Mouse (Mus musculus) layer of hippocampus, adult 8-10 months (tissue): ENCODE measurements around the gene Dnase1l1. TPM values are rescaled to one million over a fixed set of nuclear protein-coding genes. Genes with fewer than 3 reads are reported as not detected.

Experiments used
- DNase-seq, 2 experiments: peaks; one replicate each; pipeline ENCODE4 v3.0.0; 2022; ENCODE audit warnings: low spot score in 2 of 2
- total RNA-seq, 4 experiments: library from RNA; stranded (reverse); gene quantifications; 2 replicates each; pipeline ENCODE4 v1.2.4; 2022

Gene Dnase1l1
- 1 to 10 TPM; 2.9 to 7.3 (median 5.2) TPM for total RNA-seq

DNA sequence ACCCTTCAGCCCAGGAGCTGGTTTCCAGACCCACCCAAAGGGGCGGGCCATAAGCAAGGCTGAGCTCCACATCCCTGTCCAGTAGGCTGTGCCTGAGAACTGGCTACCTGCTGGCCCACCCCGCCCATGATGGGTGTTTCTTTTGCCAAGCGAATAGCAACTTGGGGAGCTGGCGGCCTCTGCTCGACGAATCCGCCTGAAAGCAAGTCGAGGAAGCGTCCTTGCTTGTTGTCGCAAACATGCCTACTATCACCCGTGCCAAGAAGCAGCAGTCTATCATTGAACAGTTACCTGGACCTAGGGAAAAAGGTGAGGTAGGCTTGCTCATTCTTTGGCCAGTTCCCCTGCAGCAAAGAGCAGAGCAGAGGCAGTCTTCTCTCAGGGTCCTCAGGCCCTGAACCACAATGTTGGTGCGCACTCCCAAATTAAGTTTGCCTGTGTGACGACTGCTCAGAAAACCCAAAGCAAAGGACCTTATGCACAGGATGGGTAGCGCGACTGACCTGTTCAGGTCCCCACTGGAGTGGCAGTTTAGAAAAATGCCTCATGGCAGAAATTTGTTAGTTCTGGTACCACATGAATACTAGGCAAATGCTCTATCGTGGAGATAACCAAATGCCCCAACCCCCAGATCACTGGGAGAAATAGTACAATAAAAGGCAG, at the start of gene Dnase1l1, which contains the start of gene Taz:
Gene Dnase1l1 (minus strand): TSS at position 606 of the 663 bp plus-strand sequence.
Gene Taz (plus strand): TSS at position 181 of the 663 bp plus-strand sequence.
- peak; percentile 38 to 42 for DNase-seq

- DNase-seq: no peak
Observed at GRCm38 (mm10) chrX:74330166-74330930, 48.2 kb upstream of the Dnase1l1 start.

- DNase-seq: no peak
Observed at GRCm38 (mm10) chrX:74329215-74329671, 47.1 kb upstream of the Dnase1l1 start.

GRCm38 (mm10) chrX:74328725-74329161, 46.6 kb upstream of the Dnase1l1 start, which contains the start of gene Plxna3:
Gene Plxna3 (plus strand): TSS chrX:74329066.
- DNase-seq: peak in 1 of 2 experiments; percentile 42

GRCm38 (mm10) chrX:74312540-74313464, 30.7 kb upstream of the Dnase1l1 start, which contains the start of gene Fam50a:
Gene Fam50a (plus strand): TSS chrX:74313033.
- peak; percentile 85 to 87 for DNase-seq

GRCm38 (mm10) chrX:74304867-74305700, 22.9 kb upstream of the Dnase1l1 start, which contains the start of gene Gdi1:
Gene Gdi1 (plus strand): TSS chrX:74304998.
- peak; percentile 54 to 62 for DNase-seq

GRCm38 (mm10) chrX:74299721-74300120, 17.6 kb upstream of the Dnase1l1 start:
- DNase-seq: no peak

DNA sequence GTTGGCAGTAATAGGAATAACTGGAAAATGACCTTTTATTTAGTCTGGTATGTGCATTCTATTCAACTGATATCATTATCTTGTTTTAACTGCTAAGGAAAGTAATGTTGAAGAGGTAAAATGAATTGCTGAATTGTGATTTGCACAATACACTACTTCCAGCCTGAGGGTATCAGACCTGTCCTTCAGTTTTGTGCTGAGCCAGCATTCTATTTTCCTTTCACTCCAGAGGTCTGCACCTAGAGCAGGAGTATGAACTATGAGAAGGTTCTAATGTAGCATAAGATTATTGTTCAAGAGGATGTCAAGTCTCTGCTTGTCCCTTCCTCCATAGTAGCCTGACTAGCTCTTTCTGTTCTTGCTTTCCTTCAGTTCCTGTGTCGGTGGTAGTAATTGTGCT, 16.2 kb upstream of the Dnase1l1 start:
- no peak for DNase-seq

GRCm38 (mm10) chrX:74296538-74297448, 14.7 kb upstream of the Dnase1l1 start, which contains the start of gene Atp6ap1:
Gene Atp6ap1 (plus strand): TSS chrX:74297097.
- DNase-seq: peak; percentile 94 to 95

DNA sequence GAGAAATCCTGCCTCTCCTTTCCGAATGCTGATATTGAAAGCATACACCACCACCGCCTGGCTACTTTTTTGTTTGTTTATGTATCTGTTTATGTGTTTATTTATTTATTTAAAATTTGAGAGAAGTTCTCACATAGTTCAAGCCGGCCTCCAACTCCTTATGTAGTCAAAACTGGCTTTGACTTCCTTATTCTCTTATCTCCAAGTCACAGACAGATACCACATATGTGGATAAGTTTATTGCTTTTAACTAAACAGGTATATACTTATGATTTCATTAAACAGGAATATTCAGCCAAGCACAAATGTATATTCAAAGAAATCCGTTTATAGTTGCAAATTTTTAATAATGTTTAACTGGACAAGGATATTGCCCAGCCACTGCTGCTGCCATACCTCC, 11.3 kb upstream of the Dnase1l1 start:
- DNase-seq: no peak

DNA sequence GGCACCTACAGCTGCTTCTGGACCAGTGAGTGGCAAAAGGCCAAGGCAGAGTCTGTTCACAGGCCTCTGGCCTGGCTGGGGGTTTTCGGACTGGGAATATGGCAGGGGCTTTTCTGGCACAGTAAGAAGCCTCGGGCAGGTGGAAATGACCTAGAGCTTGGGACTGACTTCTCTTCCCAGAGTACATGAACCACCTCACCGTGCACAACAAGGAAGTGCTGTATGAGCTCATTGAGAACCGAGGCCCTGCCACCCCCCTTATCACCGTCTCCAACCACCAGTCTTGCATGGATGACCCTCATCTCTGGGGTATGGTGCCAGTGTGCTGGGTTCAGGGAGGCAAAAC, 928 bp upstream of the Dnase1l1 start:
- DNase-seq: no peak

- peak; percentile 81 to 82 for DNase-seq
Observed at GRCm38 (mm10) chrX:74282395-74283091, 406 bp upstream of the Dnase1l1 start.

DNA sequence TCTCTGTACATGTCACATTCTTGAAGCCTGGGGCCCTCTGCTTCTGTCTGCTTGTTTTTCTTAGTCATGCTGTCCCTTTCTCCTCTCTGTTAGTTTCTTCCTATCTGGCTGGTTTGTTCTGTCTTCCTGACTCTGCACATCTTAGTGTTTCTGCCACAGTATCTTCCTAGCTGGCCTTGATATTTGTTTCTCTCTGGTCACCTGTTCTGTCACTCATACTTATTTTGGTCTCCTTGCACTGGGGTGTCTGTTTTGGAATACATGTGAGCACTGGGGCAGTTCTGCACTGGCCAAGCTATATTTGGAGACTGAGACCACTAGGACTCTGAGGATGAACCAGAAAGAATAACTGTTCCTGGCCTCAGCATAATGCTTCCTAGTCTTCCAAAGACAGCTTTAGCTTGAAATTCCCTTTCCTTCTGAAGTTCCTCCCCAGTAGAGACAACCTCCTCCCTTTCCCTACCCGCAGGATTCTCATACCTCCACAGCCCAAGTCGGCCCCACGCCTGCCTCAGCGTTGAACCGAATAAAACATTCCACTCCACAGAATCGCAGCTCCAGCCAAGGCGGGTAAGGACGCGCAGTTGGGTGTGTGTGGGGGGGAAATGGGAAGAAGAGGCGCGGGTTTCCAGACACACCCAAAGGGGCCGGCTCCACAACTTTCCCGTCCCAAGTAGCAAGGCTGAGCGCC, 951 bp downstream of the Dnase1l1 start:
- DNase-seq: no peak

DNA sequence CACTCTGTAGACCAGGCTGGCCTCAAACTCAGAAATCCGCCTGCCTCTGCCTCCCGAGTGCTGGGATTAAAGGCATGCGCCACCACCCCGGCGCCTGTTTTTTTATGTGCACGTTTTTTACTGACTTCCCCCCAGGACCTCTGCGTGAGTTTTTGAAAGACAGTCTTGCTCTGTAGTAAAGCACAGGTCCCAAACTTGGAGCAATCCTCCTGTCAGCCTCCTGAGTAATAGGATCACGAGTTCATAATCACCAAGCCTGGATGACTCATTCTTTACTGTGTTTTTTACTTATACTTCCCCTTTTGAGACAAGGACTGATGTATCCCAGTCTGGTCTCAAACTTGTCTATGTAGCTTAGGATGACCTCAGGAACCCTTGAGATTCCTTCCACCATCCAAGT, 4.2 kb downstream of the Dnase1l1 start:
- DNase-seq: no peak

- no peak for DNase-seq
Observed at GRCm38 (mm10) chrX:74273422-74274322, 8.5 kb downstream of the Dnase1l1 start.

DNA sequence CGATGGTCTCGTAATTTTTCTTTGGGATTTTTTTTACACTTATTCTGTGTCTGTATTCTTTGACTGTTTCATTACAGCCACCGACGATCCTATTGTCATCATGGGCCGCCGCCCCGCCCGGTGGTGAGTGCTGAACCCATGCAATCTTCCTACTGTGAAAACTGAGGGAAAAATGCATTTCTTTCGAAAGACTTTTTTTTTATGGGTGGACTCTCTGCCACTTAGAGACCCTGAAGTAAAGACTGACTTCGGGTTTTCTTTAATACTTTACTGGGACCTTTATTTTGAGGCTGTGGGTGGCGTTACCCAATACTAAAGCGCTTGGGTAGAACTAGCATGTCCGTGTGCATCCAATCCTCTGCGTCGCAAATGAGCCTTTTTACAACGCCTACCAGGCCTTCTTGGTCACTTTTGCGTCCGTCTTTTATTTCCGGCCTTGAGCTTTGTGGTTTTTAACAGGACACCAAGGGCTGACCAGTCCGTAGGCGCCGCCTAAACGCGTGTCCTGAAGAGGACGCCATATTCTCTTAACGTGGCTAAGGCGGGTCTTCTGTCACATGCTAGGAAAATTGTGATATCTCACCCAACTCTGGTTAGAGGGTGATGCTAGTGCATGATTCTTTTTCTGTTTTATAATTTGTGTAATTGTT, 11.1 kb downstream of the Dnase1l1 start:
- DNase-seq: peak in 1 of 2 experiments; percentile 16
